Mouse (Mus musculus) stomach, embryonic 14.5 days (tissue): ENCODE results near the gene Ldlrad3. TPM values are rescaled to one million over a fixed set of nuclear protein-coding genes. Genes with fewer than 3 reads are reported as not detected.
A peak's percentile ranks its signal among the peaks of the same experiment; 100 is the strongest.

Source experiments
- ATAC-seq: fragments of 200-750 bp; cut with Nextera tagmentation; 2 replicates; pipeline ENCODE4 v1.8.0; 2017; ENCODE audit warnings: low read depth, moderate TSS enrichment; ENCODE audit not compliant: insufficient number of reproducible peaks, insufficient read depth, low FRiP score
- H3K27ac ChIP-seq: fragments of 300-500 bp; sonication (generic); 2 replicates; pipeline ENCODE4 v1.5.1; 2014; ENCODE audit warnings: mild to moderate bottlenecking, low read length, moderate library complexity, mixed read lengths
- H3K27me3 ChIP-seq: fragments of 300-500 bp; sonication (generic); 2 replicates; pipeline ENCODE4 v1.6.1; 2014; ENCODE audit warnings: low read length, control low read depth, mixed read lengths; ENCODE audit not compliant: control insufficient read depth, insufficient read depth
- H3K36me3 ChIP-seq: fragments of 300-500 bp; sonication (generic); 2 replicates; pipeline ENCODE4 v1.6.1; 2014; ENCODE audit warnings: mild to moderate bottlenecking, control low read depth, low read length, moderate library complexity, mixed read lengths; ENCODE audit not compliant: control insufficient read depth, insufficient read depth
- H3K4me1 ChIP-seq: fragments of 300-500 bp; sonication (generic); 2 replicates; pipeline ENCODE4 v1.6.1; 2014; ENCODE audit warnings: low read length, control low read depth, mixed read lengths; ENCODE audit not compliant: control insufficient read depth, insufficient read depth
- H3K4me2 ChIP-seq: fragments of 300-500 bp; sonication (generic); replicated peaks from 2 replicates; pipeline ENCODE4 v1.6.1; 2014; ENCODE audit warnings: low read depth, low read length, control low read depth
- H3K4me3 ChIP-seq: fragments of 300-500 bp; sonication (generic); 2 replicates; pipeline ENCODE4 v1.5.1; 2014; ENCODE audit warnings: low read depth, low read length, control low read depth
- H3K9ac ChIP-seq: fragments of 300-500 bp; sonication (generic); replicated peaks from 2 replicates; pipeline ENCODE4 v1.6.1; 2014; ENCODE audit warnings: low read depth, mild to moderate bottlenecking, control low read depth, low read length, moderate library complexity, mixed read lengths
- H3K9me3 ChIP-seq: fragments of 300-500 bp; sonication (generic); 2 replicates; pipeline ENCODE4 v1.6.1; 2016; ENCODE audit warnings: low read depth, low read length, control low read depth; ENCODE audit not compliant: control insufficient read depth
- WGBS: fragments of 180-500 bp; shearing (Covaris S2); extraction: QIAGEN DNeasy Blood & Tissue Kit; methylation state at CpG from one replicate; pipeline ENCODE4 v1.1.7; 2014; 5-methylcytosine and 5-hydroxymethylcytosine counted together
- polyA plus RNA-seq: library from polyadenylated mRNA; unstranded; fragments of >200 nt; fragmentation: Nextera tagmentation; extraction: Ambion mirVana; gene quantifications from 2 replicates; pipeline ENCODE4 v1.2.1, GENCODE M21; 2014

Ldlrad3 gene
- polyA plus RNA-seq, 1 experiment from 2014 or later, result 52.3 TPM

- Histone ChIP-seq H3K27me3 (no peaks in the 10 kb centered on the region), H3K9ac (no peak overlapping the region), H3K36me3 (no peaks in the 10 kb centered on the region), H3K27ac (peak overlapping the region; percentile 29; the same call in 1 of the 2 replicates), H3K4me2 (no peak overlapping the region), H3K9me3 (no peaks in the 10 kb centered on the region), H3K4me1 (peaks cover 50% of the 10 kb centered on the region), H3K4me3 (no peak overlapping the region)
- WGBS, result 35% methylated on average over 10 of the region's 10 CpGs
- ATAC-seq, result peak; percentile 78
Observed at GRCm38 (mm10) chr2:102132945-102133558, 53.1 kb downstream of the Ldlrad3 start.

GRCm38 (mm10) chr2:102130198-102130845 lies 55.9 kb downstream of the Ldlrad3 start:
- peaks cover 30% of the 10 kb centered on the region for H3K4me1 ChIP-seq
- peak; percentile 30; the same call in 1 of the 2 replicates for ATAC-seq
- H3K9me3 ChIP-seq, result no peaks in the 10 kb centered on the region
- no peak overlapping the region for H3K4me3 ChIP-seq
- no peak overlapping the region for H3K4me2 ChIP-seq
- H3K27ac ChIP-seq, result 0 out of 2 replicates have a peak overlapping the region, but pooled peaks have one; percentile 2
- no peaks in the 10 kb centered on the region for H3K36me3 ChIP-seq
- H3K9ac ChIP-seq, result no peak overlapping the region
- 78% methylated on average over 8 of the region's 8 CpGs for WGBS
- H3K27me3 ChIP-seq, result no peaks in the 10 kb centered on the region

GRCm38 (mm10) chr2:102129235-102129634 lies 57.0 kb downstream of the Ldlrad3 start:
- Histone ChIP-seq H3K4me2 (no peak overlapping the region), H3K27me3 (no peaks in the 10 kb centered on the region), H3K4me3 (no peak overlapping the region), H3K27ac (peak overlapping the region; percentile 77; the same call in 1 of the 2 replicates), H3K4me1 (peaks cover 26% of the 10 kb centered on the region), H3K9me3 (no peaks in the 10 kb centered on the region), H3K9ac (no peak overlapping the region), H3K36me3 (no peaks in the 10 kb centered on the region)
- no peak for ATAC-seq
- WGBS, result 78% methylated on average over 4 of the region's 4 CpGs

- no peak for ATAC-seq
- Histone ChIP-seq H3K9me3 (no peaks in the 10 kb centered on the region), H3K27ac (peak overlapping the region; percentile 77; the same call in 1 of the 2 replicates), H3K4me2 (no peak overlapping the region), H3K27me3 (no peaks in the 10 kb centered on the region), H3K4me1 (peaks cover 19% of the 10 kb centered on the region; the same call in 1 of the 2 replicates), H3K4me3 (no peak overlapping the region), H3K36me3 (no peaks in the 10 kb centered on the region), H3K9ac (no peak overlapping the region)
- 67% methylated on average over 14 of the region's 14 CpGs for WGBS
Observed at GRCm38 (mm10) chr2:102128500-102129030, 57.6 kb downstream of the Ldlrad3 start.

- no peaks in the 10 kb centered on the region for H3K9me3 ChIP-seq
- no peak for ATAC-seq
- no peak overlapping the region for H3K4me2 ChIP-seq
- WGBS, result 65% methylated on average over 8 of the region's 8 CpGs
- H3K27ac ChIP-seq, result peak overlapping the region; percentile 77; the same call in 1 of the 2 replicates
- no peak overlapping the region for H3K4me3 ChIP-seq
- H3K27me3 ChIP-seq, result no peaks in the 10 kb centered on the region
- no peaks in the 10 kb centered on the region for H3K36me3 ChIP-seq
- H3K4me1 ChIP-seq, result peaks cover 13% of the 10 kb centered on the region; the same call in 1 of the 2 replicates
- H3K9ac ChIP-seq, result no peak overlapping the region
Observed at GRCm38 (mm10) chr2:102127791-102128387, 58.3 kb downstream of the Ldlrad3 start.

GRCm38 (mm10) chr2:102127221-102127620 lies 59.0 kb downstream of the Ldlrad3 start:
- Histone ChIP-seq H3K9me3 (no peaks in the 10 kb centered on the region), H3K27me3 (no peaks in the 10 kb centered on the region), H3K4me2 (no peak overlapping the region), H3K4me3 (no peak overlapping the region), H3K36me3 (no peaks in the 10 kb centered on the region), H3K9ac (no peak overlapping the region), H3K27ac (peak overlapping the region; percentile 64), H3K4me1 (peaks cover 8% of the 10 kb centered on the region; the same call in 1 of the 2 replicates)
- WGBS, result 68% methylated on average over 9 of the region's 9 CpGs
- ATAC-seq, result no peak

GRCm38 (mm10) chr2:102126076-102126475 lies 60.1 kb downstream of the Ldlrad3 start:
- ATAC-seq, result no peak
- Histone ChIP-seq H3K4me2 (no peak overlapping the region), H3K9me3 (no peaks in the 10 kb centered on the region), H3K36me3 (no peaks in the 10 kb centered on the region), H3K27me3 (no peaks in the 10 kb centered on the region), H3K27ac (no peak overlapping the region; the same call in 1 of the 2 replicates), H3K9ac (no peak overlapping the region), H3K4me3 (no peak overlapping the region), H3K4me1 (peaks cover 18% of the 10 kb centered on the region)
- 88% methylated on average over 7 of the region's 7 CpGs for WGBS

GRCm38 (mm10) chr2:102125042-102125441 lies 61.1 kb downstream of the Ldlrad3 start:
- Histone ChIP-seq H3K4me2 (no peak overlapping the region), H3K27me3 (no peaks in the 10 kb centered on the region), H3K4me1 (peaks cover 22% of the 10 kb centered on the region), H3K27ac (peak overlapping the region; percentile 10; the same call in 1 of the 2 replicates), H3K9ac (no peak overlapping the region), H3K4me3 (no peak overlapping the region), H3K9me3 (no peaks in the 10 kb centered on the region), H3K36me3 (no peaks in the 10 kb centered on the region)
- 35% methylated on average over 4 of the region's 4 CpGs for WGBS
- no peak for ATAC-seq
